Mouse (Mus musculus) heart, embryonic 14.5 days (tissue): ENCODE results near the gene Gm21760. TPM values are rescaled to one million over a fixed set of nuclear protein-coding genes. Genes with fewer than 3 reads are reported as not detected.
"Not testable (repeated sequence)": the region's sequence is repeated elsewhere in the genome, so short reads cannot be mapped to it uniquely, and the experiment has no call there.

Source experiments
- ATAC-seq: fragments of 200-750 bp; cut with Nextera tagmentation; 2 replicates; pipeline ENCODE4 v1.8.0; 2017; ENCODE audit warnings: low read depth, moderate TSS enrichment; ENCODE audit not compliant: insufficient number of reproducible peaks, insufficient read depth, low FRiP score
- H3K27ac ChIP-seq, 2 experiments: fragments of 200-500 bp in 1 of 2; fragments of 300-500 bp in 1 of 2; sonication (generic) in 1 of 2; replicated peaks in 1 of 2; 2 replicates each; pipeline ENCODE4 v1.5.1; 2012 to 2014; ENCODE audit warnings: low read depth in 2 of 2, low read length in 2 of 2, control low read depth in 1 of 2, mild to moderate bottlenecking in 1 of 2, mixed read lengths in 1 of 2; ENCODE audit not compliant: control insufficient read depth in 1 of 2, insufficient read depth in 1 of 2
- H3K27me3 ChIP-seq: fragments of 300-500 bp; sonication (generic); 2 replicates; pipeline ENCODE4 v1.6.1; 2014; ENCODE audit warnings: mild to moderate bottlenecking, low read length, control low read depth; ENCODE audit not compliant: control insufficient read depth, insufficient read depth
- H3K36me3 ChIP-seq: fragments of 300-500 bp; sonication (generic); 2 replicates; pipeline ENCODE4 v1.6.1; 2014; ENCODE audit warnings: mild to moderate bottlenecking, control low read depth, low read length, mixed read lengths; ENCODE audit not compliant: control insufficient read depth, insufficient read depth
- H3K4me1 ChIP-seq, 2 experiments: fragments of 200-500 bp in 1 of 2; fragments of 300-500 bp in 1 of 2; sonication (generic) in 1 of 2; 2 replicates each; pipeline ENCODE4 v1.6.1; 2012 to 2014; ENCODE audit warnings: low read length in 2 of 2, control low read depth in 1 of 2, mixed read lengths in 1 of 2; ENCODE audit not compliant: control insufficient read depth in 2 of 2, insufficient read depth in 2 of 2
- H3K4me2 ChIP-seq: fragments of 300-500 bp; sonication (generic); 2 replicates; pipeline ENCODE4 v1.6.1; 2014; ENCODE audit warnings: mild to moderate bottlenecking, low read length
- H3K4me3 ChIP-seq, 2 experiments: fragments of 200-500 bp in 1 of 2; fragments of 300-500 bp in 1 of 2; sonication (generic) in 1 of 2; 2 replicates each; pipeline ENCODE4 v1.5.1; 2012 to 2014; ENCODE audit warnings: low read length in 2 of 2, mild to moderate bottlenecking in 2 of 2, control low read depth in 1 of 2, low read depth in 1 of 2, moderate library complexity in 1 of 2; ENCODE audit not compliant: control insufficient read depth in 1 of 2, insufficient read depth in 1 of 2
- H3K9ac ChIP-seq: fragments of 300-500 bp; sonication (generic); 2 replicates; pipeline ENCODE4 v1.6.1; 2014; ENCODE audit warnings: mild to moderate bottlenecking, low read length
- H3K9me3 ChIP-seq: fragments of 300-500 bp; sonication (generic); 2 replicates; pipeline ENCODE4 v1.6.1; 2016; ENCODE audit warnings: low read length, control low read depth; ENCODE audit not compliant: control insufficient read depth
- WGBS: fragments of 180-500 bp; shearing (Covaris S2); extraction: QIAGEN DNeasy Blood & Tissue Kit; methylation state at CpG from one replicate; pipeline ENCODE4 v1.1.7; 2014; 5-methylcytosine and 5-hydroxymethylcytosine counted together
- polyA plus RNA-seq: library from polyadenylated mRNA; unstranded; fragments of >200 nt; fragmentation: Nextera tagmentation; extraction: Ambion mirVana; gene quantifications from 2 replicates; pipeline ENCODE4 v1.2.1, GENCODE M21; 2014

Gm21760 gene
- not detected in 2 replicates for polyA plus RNA-seq

DNA sequence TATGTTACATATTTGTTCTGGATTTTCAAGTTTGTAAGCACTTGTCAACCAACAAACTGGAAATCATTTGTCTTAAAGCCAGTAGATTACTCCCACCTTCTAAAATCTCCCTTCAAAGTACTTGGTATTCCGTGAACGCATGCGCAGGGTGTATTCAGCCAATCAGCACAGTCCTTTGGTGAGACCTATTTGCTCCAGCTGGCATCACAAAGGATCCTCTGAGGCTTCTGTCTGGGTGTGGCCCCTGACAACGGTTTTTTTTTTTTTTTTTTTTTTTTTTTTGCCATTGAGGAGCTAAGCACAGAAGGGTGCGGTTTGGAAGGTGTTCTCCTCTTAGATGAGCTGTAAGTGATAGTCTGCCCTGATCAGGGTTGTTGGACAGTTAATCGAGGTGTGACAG, at the start of gene Gm21760:
TSS of gene Gm21760 (plus strand) at position 301 of the 400 bp plus-strand sequence.
- WGBS = no CpG with 5 or more reads among the region's 6 CpGs

More for the DNA sequence above, at the start of gene Gm21760:
- H3K4me1 ChIP-seq, H3K27me3 ChIP-seq, ATAC-seq, H3K4me3 ChIP-seq, H3K4me2 ChIP-seq, H3K9me3 ChIP-seq, H3K9ac ChIP-seq, H3K27ac ChIP-seq, H3K36me3 ChIP-seq: not testable (repeated sequence)
